Mouse (Mus musculus) induced T-regulatory cell, adult 2 months (primary cell): ENCODE measurements at regions not wholly inside any gene's neighbourhood (a gene's known extent, or its start where the extent isn't known, plus 50 kb on each side); places are given as distances from the start of the nearest gene placed in this dataset.
A peak's percentile ranks its signal among the peaks of the same experiment; 100 is the strongest.

ENCODE experiments used
- DNase-seq: peaks from one replicate; pipeline ENCODE4 v3.0.0-alpha.2; 2012; ENCODE audit warnings: low read depth

GRCm38 (mm10) chr2:157633286-157633685 is 62.2 kb upstream of the Blcap start:
- DNase-seq = no peak

- DNase-seq = peak; percentile 42
These were observed 64.6 kb upstream of the Blcap start for GRCm38 (mm10) chr2:157635670-157636069.

GRCm38 (mm10) chr2:157640873-157641272 is 69.8 kb upstream of the Blcap start:
- peak; percentile 2 for DNase-seq

- peak; percentile 34 for DNase-seq
These were observed 73.4 kb upstream of the Ctnnbl1 start for GRCm38 (mm10) chr2:157663584-157664375.

GRCm38 (mm10) chr2:157664481-157664880 is 72.7 kb upstream of the Ctnnbl1 start:
- no peak for DNase-seq

- DNase-seq = no peak
These were observed 67.0 kb upstream of the Ctnnbl1 start for GRCm38 (mm10) chr2:157670191-157670590.

GRCm38 (mm10) chr2:157674906-157675305 is 62.3 kb upstream of the Ctnnbl1 start:
- no peak for DNase-seq

GRCm38 (mm10) chr2:157676396-157677176 is 60.6 kb upstream of the Ctnnbl1 start:
- no peak for DNase-seq

GRCm38 (mm10) chr2:157677262-157677661 is 59.9 kb upstream of the Ctnnbl1 start:
- no peak for DNase-seq

- no peak for DNase-seq
These were observed 55.3 kb upstream of the Ctnnbl1 start for GRCm38 (mm10) chr2:157681931-157682330.
